Mouse (Mus musculus): ENCODE data around the gene Zfp72.

The Zfp72 gene

DNA sequence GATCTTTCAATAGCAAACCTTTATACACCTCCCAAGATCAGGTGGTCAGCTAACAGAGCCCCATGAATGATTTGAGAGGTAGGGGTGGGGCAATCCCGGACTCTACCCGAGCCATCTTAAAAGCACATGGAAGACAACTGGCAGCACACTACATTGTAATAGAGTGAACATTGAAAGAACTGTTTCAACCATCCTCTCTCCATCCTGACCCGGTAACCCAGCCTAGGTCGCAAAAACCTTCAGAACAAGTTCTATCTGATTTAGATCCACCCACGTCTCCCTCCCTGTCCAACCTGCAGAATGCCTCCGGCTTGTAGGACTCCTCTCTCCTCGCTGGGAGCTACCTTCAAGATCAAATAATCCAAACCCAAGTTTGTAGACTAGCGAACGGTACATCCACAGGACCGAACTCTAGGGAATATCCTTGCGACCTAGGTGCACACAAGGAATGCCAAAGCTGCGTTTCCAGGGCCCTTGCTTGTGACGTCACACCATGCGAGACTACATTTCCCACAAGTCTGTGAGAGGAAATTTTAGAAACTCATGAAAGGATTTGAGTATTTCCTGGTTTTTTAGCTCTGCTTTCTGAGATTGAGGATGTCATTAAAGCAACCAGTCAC is at the start of gene Zfp72:
Zfp72 (minus strand) TSS at position 466 of the 620 bp plus-strand sequence.
- peak; percentile 91 for DNase-seq

DNA sequence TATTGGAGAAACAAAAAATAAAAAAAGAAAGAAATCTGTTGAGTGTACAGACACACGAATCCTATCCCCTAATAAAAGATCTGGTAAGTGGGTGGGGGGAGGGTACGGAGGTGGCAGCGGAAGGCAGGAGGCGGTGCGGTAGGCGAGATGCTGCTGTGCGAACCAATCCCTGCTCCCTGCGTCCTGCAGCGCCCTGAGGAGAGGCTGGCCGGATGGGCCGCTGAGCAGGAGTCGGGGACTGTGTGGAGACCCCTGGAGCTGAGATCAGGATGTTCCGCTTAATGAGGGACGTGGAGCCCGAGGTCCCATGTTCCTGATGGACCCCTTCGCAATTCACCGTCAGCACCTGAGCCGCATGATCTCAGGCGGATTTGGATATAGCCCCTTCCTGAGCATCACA is 49.3 kb upstream of the Zfp72 start:
- DNase-seq, result no peak

DNA sequence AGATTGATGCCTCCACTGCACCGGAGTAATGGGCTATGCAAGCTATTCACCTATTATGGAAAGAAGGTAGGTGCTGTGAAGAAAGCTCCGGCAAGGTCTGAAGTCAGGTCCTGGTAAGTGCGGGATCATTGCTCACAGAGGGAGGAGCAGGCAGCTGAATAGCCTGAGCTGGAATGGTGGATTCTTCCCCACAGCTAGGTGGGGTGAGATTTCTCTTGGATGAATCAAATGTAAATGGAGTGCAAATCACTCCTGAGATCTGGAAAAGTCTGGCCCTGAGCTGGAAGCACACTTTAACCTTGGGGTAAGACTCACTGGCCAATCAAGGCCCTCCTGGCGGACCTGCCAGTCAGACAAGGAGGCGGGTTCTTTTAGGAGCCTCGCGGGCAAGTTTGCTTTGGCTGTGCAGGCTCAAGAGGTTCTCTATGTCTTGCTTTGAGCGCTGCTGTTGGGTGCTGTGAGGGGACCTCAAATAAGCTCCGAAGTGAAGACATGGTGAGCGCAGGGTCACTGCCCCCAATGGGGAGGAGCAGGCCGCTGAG is 8.7 kb upstream of the Zfp72 start, which contains the start of gene Ftl1-ps1:
Ftl1-ps1 (plus strand) TSS at position 397 of the 542 bp plus-strand sequence.
- peak; percentile 4 for DNase-seq

DNA sequence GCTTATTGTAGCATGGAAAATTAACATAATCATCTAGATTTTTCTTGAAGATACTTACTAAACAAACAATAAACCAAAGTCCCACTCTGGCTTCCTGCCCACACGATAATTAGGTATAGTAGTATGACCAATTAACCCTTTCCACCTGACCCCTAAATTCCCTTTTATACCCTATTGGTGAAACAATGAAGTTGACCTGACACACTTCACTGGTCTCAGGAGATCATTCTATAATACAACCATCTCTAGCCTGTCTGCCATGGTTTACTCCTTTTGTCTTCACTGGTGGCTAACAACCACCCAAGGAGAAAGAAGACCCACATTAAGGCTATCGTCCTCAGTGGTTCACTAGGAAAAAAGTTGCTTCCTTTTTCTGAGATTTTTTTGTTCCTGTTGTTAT is 520 bp upstream of the Zfp72 start:
- DNase-seq, result no peak

DNA sequence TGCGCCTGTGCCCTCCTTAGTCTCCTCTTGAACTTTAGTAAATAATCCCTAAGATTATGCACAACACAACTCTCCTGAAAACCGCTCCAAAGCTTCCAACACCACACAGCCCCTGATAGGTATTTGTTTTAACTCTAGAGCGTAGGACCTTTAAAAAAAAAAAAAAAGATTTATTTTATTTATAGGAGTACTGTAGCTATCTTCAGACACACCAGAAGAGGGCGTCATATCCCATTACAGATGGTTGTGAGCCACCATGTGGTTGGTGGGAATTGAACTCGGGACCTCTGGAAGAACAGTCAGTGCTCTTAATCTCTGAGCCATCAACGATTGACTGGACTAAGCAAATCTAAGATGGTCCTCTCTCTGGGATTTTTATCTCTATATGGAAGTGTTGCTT is 906 bp downstream of the Zfp72 start:
- DNase-seq, result no peak

DNA sequence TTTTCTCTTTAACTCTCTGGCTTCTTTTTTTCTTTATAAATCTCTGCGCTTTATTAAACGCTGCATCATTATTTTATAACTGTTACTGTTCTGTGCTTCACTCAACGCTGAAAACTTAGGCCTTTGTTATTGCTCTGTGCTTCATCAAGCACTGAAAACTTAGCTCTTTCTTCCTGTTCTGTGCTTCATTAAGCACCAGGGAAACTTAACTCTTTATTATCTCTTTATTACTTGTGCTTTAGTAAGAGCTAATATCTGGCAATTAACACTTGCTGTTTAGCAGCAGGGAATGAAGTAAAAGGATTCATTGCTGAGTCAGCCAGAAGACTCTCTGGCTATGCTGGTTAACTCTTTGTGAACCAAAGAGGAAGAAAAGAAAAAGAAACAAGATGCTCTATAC is 8.3 kb downstream of the Zfp72 start:
- DNase-seq, result no peak

DNA sequence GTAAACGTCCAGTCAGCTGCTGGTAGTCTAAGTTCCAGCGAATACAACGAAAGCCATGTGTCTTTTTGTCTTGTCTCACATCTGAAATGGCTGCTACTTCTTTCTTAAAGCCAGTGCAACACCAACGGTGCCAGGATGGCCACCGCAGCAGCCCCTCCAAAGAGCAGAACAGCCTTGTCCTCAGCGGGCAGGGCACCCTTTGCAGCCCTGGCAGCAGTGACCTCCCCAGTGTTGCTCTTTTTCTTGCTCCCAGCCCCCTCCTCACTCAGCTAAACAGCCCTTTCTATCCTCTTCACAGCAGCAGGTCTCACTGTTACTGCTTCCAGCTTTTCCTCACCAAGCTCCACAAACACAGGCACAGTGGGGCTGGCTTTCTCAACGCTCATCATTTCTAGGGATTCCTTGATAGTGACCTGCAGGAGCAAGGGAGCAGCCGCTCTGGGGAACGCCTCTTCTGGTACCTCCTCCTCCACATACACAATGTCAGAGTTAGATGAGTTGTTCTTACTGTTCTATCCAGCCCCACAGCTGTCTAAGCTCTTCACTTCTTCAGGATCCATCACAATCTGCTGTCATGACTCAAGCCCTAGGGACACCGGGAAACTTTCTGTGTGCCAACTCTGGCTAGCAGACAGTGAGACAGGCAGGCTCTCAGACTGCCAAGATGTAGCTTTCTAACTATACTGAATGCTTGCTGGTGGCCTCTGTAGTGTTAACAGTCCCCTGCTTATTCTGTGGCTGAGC is 8.9 kb downstream of the Zfp72 start:
- DNase-seq, result no peak

DNA sequence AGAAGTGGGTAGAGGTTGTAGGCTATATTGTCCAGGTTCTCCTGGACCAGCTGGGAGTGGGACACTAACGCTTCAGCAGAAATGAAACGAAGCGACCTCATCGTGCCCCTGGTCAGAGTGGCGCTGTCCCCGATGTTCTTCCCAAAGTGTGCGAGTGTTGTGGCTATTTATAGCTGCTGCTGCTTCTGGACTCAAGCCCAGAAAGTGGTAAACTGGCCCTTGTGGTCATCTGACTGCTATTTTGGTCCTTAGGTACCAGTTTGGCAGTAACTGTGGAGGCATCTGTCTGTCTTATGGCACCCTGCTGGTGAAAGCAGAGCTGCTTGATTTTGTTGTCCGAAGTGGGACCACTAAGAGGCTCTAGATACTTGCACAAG is 26.8 kb downstream of the Zfp72 start, which contains the start of gene Lrrc14b:
Lrrc14b (minus strand) TSS at position 147 of the 377 bp plus-strand sequence.
- peak; percentile 26 for DNase-seq

DNA sequence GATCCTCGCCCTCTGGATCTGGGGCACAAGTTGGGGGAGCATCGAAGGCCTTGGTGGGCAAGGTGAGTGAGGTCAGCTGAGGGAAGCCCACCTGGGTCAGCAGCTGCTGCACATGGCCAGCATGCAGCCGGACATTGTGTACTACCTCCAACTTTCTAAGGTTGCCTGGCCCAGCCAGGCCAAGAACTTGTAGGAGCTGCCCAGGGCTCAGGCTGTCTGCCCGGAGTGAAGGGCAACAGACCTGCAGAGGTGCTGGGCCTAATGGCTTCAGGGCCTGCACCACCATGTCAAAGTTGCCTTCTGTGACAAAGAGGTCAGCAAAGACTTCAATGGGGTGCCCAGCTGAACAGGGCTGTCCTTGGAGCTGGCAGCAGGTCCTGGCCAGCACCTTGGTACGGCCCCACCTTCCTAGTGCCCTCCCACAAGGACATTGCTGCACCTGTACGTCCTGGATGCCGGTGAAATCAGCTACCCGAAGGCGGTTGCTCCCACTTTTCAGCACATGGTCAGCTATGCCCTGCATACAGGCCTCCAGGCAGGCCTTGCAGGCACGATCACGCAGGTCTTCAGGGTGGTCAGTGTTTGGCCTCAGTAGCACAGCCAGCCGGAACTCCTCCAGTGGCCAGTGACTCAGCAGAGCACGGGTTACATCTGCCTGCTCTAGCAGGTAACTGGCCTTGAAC is 27.3 kb downstream of the Zfp72 start:
- DNase-seq, result no peak

DNA sequence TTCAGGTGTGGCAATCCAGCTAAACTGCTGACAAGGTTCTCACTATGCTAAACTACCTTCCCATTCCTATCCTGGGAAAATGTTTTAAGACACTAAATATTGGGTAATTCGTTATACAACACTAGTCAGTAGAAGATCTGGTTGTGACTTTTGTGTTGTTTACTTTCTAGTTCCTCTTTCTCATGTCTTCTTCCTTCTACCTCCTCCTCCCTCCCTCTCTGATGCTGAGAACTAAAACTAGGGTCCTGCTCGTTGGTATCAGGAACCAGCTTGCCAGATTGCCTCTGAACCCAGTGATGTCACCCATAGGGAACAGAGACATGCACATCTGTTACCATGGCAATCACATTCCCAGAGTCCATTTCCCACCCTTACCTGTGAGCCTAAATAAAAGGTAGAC is 28.4 kb downstream of the Zfp72 start:
- no peak for DNase-seq

DNA sequence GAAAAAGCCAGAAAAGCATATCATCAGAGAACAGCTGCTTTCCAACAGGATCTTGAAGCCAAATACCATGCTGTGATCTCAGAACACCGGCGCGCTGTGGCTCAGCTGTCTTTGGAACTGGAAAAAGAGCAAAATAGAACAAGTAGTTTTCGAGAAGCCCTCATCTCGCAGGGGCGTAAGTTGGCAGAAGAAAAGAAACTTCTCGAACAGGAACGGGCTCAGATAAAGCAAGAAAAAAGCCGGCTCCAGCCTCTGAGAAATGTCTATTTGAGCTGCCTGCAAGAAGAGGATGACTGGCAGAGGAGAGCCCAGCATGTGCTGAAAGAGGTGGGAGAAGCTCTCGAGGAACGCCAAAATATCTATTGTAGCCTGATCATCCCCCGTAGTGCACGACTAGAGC is 34.1 kb downstream of the Zfp72 start:
- no peak for DNase-seq

DNA sequence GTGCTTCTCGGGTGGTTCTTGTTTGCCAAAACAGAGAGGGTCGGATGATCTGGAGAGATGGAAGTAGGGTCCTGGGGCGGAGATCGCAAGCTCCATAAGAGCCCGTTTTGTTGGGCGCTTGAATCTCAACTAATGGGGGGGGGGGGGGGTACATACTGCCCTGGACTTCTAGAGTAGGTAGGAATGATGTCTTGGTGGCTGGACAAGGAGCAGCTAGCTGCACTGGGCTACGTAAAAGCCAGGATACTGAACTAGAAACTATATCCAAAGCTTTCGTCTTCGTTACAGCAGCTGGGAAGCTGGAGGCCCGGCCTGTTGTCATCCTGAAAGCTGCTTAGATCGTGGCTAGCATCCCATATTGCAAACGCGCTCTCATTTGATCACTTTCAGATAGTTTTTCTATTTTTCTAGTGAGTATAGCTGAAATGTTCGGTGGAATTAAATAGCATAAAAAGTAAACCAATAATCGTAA is 40.2 kb downstream of the Zfp72 start:
- DNase-seq, result no peak

DNA sequence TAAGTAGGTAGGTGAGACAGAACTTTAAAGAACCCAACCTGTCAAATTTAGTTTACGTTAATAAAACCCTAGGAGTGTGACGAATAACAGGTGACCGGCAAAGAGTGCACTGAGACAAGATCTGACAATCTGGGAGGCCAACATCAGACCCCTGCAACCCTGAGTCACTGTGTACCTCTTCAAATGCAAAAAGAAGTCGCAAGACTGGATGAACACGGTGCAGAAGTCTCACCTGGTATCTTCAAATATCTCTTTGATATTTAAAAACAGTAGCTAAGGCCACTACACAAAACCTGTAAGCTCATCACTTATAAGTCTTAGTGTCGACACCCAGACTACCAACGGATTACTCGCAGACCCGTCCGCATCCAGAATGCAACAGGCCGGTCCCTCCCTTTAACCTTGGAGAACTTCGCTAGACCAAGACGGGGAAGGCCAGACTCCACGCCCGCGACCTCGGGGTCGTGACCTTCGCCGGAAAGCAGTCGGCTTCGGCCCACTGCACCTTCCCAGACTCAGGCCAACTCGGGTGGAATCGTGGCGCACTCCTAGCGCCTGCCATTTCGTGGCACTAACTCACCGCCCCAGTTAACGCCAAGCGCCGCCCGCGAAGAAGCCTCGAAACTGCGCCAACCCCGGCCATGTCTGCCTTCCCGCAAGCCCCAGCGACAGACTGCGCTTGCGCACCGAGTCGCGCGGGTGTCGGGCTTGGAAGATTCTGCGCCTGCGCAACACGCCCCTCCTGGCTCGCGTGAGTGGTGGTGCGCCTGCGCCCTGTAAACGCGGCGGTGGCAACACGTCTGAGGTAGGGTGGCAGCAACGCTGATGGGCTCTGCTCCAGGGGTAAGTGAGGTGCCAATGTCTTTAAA is 40.8 kb downstream of the Zfp72 start, which contains the start of the genes Sdha and Ccdc127:
Sdha (minus strand) TSS at position 715 of the 869 bp plus-strand sequence.
Ccdc127 (plus strand) TSS at position 744 of the 869 bp plus-strand sequence.
- peak; percentile 97 for DNase-seq

DNA sequence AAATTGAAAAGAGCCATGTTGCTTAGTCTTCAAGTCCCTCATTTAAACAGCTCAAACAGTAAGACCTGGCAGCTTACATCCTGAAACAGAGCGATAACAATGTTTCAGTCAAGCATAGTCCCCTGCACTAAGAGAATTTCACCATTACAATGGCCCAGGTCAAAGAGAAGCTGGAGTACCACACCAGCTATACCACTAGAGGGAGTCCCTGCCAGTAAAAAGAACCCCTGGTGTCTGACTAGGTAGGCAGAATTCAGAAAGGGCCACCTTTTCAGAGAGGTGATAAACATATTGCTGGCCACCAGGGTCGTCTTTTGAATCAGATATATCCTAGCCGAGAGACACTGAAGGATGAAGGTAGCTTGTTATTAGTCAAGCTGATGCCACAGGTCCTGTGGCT is 49.6 kb downstream of the Zfp72 start:
- peak; percentile 64 for DNase-seq

DNA sequence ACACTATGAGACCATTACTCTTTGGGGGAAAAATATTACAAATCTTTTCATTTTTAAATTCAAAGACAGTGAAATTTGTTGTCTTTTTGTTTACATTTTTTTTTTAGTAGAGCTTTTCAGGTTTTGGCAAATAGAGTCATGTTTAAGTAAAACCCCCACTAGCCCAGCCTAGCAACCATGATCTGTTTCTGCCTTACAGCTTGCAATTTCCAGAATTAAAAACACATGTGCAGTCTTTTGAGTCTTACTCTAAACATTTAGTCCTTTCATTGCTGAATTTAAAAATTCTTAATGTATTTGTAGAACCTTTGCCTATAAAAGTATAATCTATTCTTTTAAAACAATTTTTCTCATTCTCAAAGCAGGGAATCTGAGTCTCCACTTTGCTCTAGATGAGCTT is 61.3 kb downstream of the Zfp72 start:
- DNase-seq, result no peak
